Mouse (Mus musculus) c-Kit-positive CD71-negative TER-119-negative erythroid progenitor cells, embryonic 14.5 days (primary cell): ENCODE measurements around the gene Nnat.

Experiments
- DNase-seq: peaks from one replicate; pipeline ENCODE4 v3.0.0-alpha.2; 2013; ENCODE audit warnings: low read depth

The Nnat gene

DNA sequence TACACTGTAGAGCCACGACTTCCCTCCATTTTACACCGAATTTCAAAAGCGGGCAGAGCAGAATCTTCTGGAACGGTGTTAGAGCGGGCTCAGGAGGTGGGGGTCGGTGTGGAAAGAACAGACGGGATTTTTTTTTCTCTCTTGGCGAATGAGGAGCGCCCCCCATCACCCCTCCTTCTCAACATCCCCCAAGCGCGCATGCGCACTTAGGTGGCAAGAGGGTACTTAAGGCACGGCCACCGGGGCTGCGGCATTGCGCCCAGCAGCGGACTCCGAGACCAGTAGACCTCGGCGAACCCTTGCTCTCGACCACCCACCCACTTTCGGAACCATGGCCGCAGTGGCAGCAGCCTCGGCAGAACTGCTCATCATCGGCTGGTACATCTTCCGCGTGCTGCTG is at the start of gene Nnat:
Gene Nnat, plus strand, starts transcription at position 221 of the 400 bp plus-strand sequence.
- DNase-seq, result no peak

GRCm38 (mm10) chr2:157512859-157513258 is 47.0 kb upstream of the Nnat start:
- DNase-seq, result no peak

DNA sequence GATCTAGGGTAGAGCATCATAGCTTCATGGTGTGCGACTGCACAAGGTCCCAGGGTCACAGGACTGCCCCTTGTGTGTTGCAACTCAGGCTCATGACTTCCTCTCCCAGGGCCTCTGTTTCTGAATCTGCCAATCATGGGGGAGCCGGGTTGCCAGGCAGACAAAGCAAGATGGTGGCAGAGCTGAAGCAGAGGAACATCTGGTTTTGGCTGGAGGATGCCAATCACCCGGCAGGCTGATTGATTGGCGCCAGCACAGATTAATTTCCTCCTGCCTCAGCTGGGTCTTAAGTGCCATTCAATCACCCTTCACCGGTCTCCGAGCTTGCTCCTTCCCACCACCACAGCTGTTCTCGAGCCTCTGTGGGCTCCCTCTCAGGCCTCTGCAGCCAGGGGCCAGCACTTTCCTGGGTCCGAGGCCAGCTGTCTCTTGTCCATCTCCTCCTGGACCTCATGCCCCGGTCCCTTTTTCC is 46.1 kb upstream of the Nnat start:
- no peak for DNase-seq

GRCm38 (mm10) chr2:157514353-157514752 is 45.5 kb upstream of the Nnat start:
- no peak for DNase-seq

- no peak for DNase-seq
Measured at GRCm38 (mm10) chr2:157517526-157517925, 42.4 kb upstream of the Nnat start.

GRCm38 (mm10) chr2:157518451-157518850 is 41.4 kb upstream of the Nnat start:
- DNase-seq, result no peak

DNA sequence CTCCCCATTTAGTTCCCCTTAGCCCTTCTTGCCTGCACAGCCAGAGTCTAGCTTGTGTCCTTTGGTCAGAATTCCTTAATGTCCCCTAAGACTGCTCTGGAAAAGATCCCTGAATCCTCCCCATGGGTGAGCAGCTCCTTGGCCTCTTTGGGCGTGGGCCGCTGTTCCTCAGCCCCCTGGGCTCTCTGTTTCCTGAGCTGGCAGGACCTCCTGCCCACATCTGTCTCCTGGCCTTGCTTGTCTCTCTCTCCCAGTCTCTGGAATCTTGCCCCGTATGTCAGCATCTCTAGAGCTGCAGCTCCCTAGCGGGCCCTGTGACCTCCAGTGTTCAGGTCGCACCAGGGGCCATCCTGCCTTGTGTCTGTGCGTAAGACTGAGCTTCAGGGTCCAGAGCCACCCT is 40.4 kb upstream of the Nnat start:
- no peak for DNase-seq

DNA sequence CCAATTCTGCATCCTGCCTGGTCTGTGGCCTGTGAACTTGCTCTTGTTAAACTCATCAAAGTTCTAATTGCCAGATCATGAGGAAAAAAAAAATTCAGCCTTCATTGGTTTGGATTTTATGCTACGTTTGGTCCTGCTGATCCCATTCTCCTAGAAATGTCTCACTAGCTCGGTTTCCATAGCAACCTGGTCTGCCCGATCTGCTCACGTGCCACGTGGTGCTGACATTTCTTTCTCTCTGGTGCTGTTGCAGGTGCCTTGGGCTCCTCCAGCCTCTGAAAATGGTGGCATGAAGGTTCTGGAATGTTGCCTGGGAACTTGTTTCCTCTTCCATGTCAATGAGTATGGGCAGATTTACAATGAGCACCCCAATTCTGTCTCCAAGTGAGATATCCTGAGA is 39.4 kb upstream of the Nnat start:
- no peak for DNase-seq

GRCm38 (mm10) chr2:157522556-157522955 is 37.3 kb upstream of the Nnat start:
- no peak for DNase-seq

- no peak for DNase-seq
Measured at GRCm38 (mm10) chr2:157530056-157530955, 29.6 kb upstream of the Nnat start.

DNA sequence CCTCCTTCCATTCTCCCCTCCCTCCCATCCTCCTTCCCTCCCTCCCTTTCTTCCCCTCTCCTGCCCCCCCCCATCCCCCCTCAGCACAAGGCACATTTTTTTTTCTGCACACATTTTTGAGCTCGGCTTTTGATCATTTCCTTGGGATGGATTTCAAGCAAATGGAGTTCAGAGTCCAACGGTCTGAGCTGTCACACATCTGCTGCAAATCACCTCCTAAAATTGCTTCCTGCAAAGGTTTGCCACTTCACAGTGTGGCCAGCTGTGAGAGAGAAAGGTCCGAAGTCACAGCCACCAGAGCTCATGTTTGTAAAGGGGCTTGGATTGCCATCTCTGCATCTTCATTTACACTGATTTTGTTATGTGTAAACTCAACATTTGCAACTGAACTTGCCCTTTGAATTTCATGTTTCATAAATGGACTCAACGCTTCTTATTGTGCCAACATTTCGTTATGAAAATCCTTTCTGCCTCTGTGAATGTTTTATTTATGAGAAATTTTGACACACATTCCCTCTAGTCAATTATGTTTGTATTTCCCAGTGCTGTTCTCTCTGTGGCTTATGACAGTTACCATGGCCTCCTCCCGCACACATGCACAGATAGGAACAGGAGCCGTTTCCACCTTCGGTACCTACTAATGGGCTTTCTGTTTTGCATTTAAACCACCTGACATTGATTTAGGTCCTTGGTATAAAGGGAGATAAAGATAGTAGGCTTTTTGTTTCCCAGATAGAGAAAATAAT is 28.0 kb upstream of the Nnat start:
- no peak for DNase-seq

DNA sequence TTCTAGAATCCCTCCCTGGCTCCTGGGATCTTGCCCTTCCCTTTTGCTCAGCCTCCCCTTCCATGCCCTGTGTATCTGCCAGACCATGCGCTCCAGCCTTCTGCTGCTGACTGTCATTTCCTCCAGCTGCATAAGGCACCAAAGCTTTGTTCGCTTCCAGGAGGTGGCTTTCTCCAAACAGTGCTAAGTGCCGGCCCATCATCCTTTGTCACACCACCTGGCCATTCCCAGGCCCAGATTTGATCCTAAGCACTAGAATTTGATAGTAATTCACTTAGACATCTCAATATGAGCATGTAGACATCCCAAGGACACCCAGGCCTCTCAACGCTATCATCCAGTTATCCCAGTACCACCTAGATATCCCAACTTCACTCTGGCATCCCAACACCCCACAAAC is 25.7 kb upstream of the Nnat start:
- DNase-seq, result no peak

DNA sequence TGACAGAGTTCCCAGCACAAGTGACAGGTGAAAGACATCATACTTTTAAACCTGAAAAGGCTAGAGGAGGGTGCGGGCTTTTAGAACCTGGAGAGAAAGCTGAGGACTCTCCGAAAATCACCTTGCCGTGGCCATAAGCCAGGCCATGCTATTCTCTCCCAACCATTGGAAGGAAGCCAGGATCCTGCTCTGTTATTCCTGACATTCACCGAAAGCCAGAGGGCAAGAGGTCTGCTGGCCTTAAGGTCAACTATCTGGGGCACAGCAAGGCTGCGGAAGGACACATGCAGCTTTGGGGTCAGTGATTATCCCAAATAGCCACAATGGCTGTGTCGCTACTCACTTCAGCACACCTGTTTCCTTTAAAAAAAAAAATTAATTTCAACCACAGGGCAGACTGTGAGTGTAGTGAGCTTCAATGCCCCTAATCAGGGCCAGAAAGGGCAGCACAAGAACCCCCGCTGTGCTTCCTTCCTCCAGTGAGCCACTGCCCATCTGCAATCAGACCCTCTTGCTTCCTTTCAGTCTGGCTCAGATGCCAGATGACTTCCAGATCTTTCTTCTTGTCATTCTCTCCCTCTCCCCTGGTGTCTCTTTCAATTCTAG is 23.3 kb upstream of the Nnat start:
- no peak for DNase-seq

DNA sequence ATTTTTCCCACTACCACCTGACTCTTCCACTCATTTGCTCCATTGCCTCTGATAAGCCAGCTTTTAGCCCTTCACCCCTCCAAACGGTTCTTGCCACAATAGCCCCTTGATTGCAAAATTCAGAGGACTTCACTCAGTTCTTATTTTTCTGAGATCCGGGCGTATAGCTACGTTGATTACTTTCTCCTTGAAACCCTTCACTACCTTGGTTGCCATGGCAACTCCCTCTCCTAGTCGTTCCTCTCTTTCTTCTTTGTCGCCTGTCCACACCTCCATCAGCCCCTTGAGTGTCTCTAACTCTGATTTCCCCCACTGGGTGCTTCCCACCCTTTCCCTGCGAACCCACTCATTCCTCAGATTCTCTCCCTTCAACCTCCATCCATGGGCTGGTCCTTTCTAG is 22.8 kb upstream of the Nnat start:
- DNase-seq, result no peak

GRCm38 (mm10) chr2:157540073-157540952 is 19.6 kb upstream of the Nnat start:
- no peak for DNase-seq

- no peak for DNase-seq
Measured at GRCm38 (mm10) chr2:157540953-157541569, 18.8 kb upstream of the Nnat start.

GRCm38 (mm10) chr2:157541631-157542030 is 18.2 kb upstream of the Nnat start:
- no peak for DNase-seq

GRCm38 (mm10) chr2:157542415-157542814 is 17.5 kb upstream of the Nnat start:
- DNase-seq, result no peak

- no peak for DNase-seq
Measured at GRCm38 (mm10) chr2:157544333-157544888, 15.5 kb upstream of the Nnat start.

DNA sequence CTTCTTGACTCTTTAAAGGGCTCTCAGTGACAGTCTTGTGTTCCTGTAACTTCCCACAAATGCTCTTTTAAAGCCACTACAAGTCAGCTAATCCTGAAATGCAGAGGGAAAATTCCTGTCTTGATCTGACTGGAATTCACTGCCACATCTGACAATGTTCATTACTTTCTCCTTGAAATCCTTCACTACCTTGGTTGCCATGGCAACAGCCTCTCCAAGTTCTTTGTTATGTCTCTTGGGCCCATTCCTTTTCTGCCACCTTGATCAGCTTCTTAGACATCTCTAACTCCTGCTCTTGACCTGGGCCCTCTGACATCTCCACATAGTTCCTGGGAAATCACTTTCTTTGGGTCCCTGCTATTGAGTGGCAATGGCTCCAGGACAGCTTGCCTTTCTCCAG is 13.2 kb upstream of the Nnat start:
- no peak for DNase-seq

- no peak for DNase-seq
Measured at GRCm38 (mm10) chr2:157550292-157550691, 9.6 kb upstream of the Nnat start.
